Comparison of ENCODE assay signal across 8 mouse cellular contexts in genomic region chr14:58076726-58077255, GRCm38 (mm10). TPM values are rescaled to one million over a fixed set of nuclear protein-coding genes. Genes with fewer than 3 reads are reported as not detected.
DNase-seq lines count a peak whose midpoint lies in the region; ATAC-seq and TF ChIP-seq lines count a peak whose summit lies in the region.

No protein-coding gene starts in this region.

- ATAC-seq in embryonic facial prominence, embryonic 12.5 days (ENCODE audit: insufficient number of reproducible peaks, insufficient read depth, low FRiP score, low TSS enrichment), result no peak
- ATAC-seq in hindbrain, embryonic 12.5 days (ENCODE audit: low FRiP score), result peak; percentile 1; the same call in 1 of the 2 replicates
- ATAC-seq in midbrain, embryonic 15.5 days (replicated peaks), result peak; percentile 10

- peak overlapping the region; percentile 85 for H3K27ac ChIP-seq in left cerebral cortex, adult 2 months
- H3K27ac ChIP-seq in embryonic facial prominence, embryonic 12.5 days, result 0 out of 2 replicates have a peak overlapping the region, but pooled peaks have one; percentile 30
- H3K27ac ChIP-seq in hindbrain, embryonic 12.5 days, result peak overlapping the region; percentile 88
- peak overlapping the region; percentile 85 for H3K27ac ChIP-seq in midbrain, embryonic 15.5 days

- DNase-seq in left cerebral cortex, adult 2 months (ENCODE audit: extremely low spot score in 1 of 2, low spot score in 2 of 2), result no peak
- DNase-seq in left cerebral cortex, adult 18-20 months (ENCODE audit: low spot score in 2 of 2), result no peak
- no peak for DNase-seq in cerebellum, adult 8-10 months
- DNase-seq in natural killer cell, adult 2 months (ENCODE audit: low spot score in 2 of 2), result no peak
- DNase-seq in gastrocnemius, postnatal 36 days, result no peak

- no peaks in the 10 kb centered on the region for H3K36me3 ChIP-seq in embryonic facial prominence, embryonic 12.5 days
- H3K36me3 ChIP-seq in hindbrain, embryonic 12.5 days, result no peaks in the 10 kb centered on the region
- H3K36me3 ChIP-seq in midbrain, embryonic 15.5 days (replicated peaks), result no peaks in the 10 kb centered on the region

- peaks cover 22% of the 10 kb centered on the region; the same call in 1 of the 2 replicates for H3K4me1 ChIP-seq in embryonic facial prominence, embryonic 12.5 days
- peaks cover 26% of the 10 kb centered on the region for H3K4me1 ChIP-seq in hindbrain, embryonic 12.5 days
- H3K4me1 ChIP-seq in midbrain, embryonic 15.5 days, result peaks cover 29% of the 10 kb centered on the region

- peak overlapping the region; percentile 68 for H3K4me3 ChIP-seq in left cerebral cortex, adult 2 months
- peak overlapping the region; percentile 49 for H3K4me3 ChIP-seq in embryonic facial prominence, embryonic 12.5 days
- peak overlapping the region; percentile 57 for H3K4me3 ChIP-seq in hindbrain, embryonic 12.5 days
- H3K4me3 ChIP-seq in midbrain, embryonic 15.5 days, result peak overlapping the region; percentile 84

- H3K27me3 ChIP-seq in embryonic facial prominence, embryonic 12.5 days, result peaks cover 60% of the 10 kb centered on the region
- H3K27me3 ChIP-seq in hindbrain, embryonic 12.5 days, result peaks cover 63% of the 10 kb centered on the region
- peaks cover 34% of the 10 kb centered on the region for H3K27me3 ChIP-seq in midbrain, embryonic 15.5 days (replicated peaks)

- WGBS in embryonic facial prominence, embryonic 12.5 days, result 6% methylated on average over 14 of the region's 14 CpGs
- 7% methylated on average over 14 of the region's 14 CpGs for WGBS in hindbrain, embryonic 12.5 days
- 7% methylated on average over 14 of the region's 14 CpGs for WGBS in midbrain, embryonic 15.5 days

- peak overlapping the region; percentile 52; the same call in 1 of the 2 replicates for H3K9ac ChIP-seq in embryonic facial prominence, embryonic 12.5 days
- peak overlapping the region; percentile 73 for H3K9ac ChIP-seq in hindbrain, embryonic 12.5 days
- H3K9ac ChIP-seq in midbrain, embryonic 15.5 days, result peak overlapping the region; percentile 73

- no peak for TF ChIP-seq CTCF in left cerebral cortex, adult 2 months (IDR thresholded peaks at IDR 0.05)

- intact Hi-C loops in left cerebral cortex, adult 2 months (cut with DNase I), result loop anchor here (1.0 to 10.0 kb wide), 2 partner anchors 127 to 282 kb away; partner anchors contain the start of gene Sap18
- intact Hi-C loops in gastrocnemius, postnatal 36 days (cut with DNase I), result no loop called here

- H3K4me2 ChIP-seq in embryonic facial prominence, embryonic 12.5 days (replicated peaks), result peak overlapping the region; percentile 93
- peak overlapping the region; percentile 96 for H3K4me2 ChIP-seq in hindbrain, embryonic 12.5 days (replicated peaks)
- H3K4me2 ChIP-seq in midbrain, embryonic 15.5 days, result peak overlapping the region; percentile 97

- no peaks in the 10 kb centered on the region for H3K9me3 ChIP-seq in embryonic facial prominence, embryonic 12.5 days
- no peaks in the 10 kb centered on the region for H3K9me3 ChIP-seq in hindbrain, embryonic 12.5 days (replicated peaks)
- H3K9me3 ChIP-seq in midbrain, embryonic 15.5 days, result no peaks in the 10 kb centered on the region

RNA-seq across cellular contexts. Expression of gene Fgf9, which starts 6.4 kb away (rescaled TPM):
- total RNA-seq in left cerebral cortex, adult 2 months (2021), result 10 to 100 TPM; 23.8 to 25.0 TPM
- 10 to 100 TPM; 22.5 to 25.3 TPM for total RNA-seq in left cerebral cortex, adult 18-20 months (2021)
- polyA plus RNA-seq in embryonic facial prominence, embryonic 12.5 days (2016; fragmentation: Nextera tagmentation; extraction: Ambion mirVana), result 10.5 and 11.8 TPM in 2 replicates
- 10.3 and 12.6 TPM in 2 replicates for polyA plus RNA-seq in hindbrain, embryonic 12.5 days (2016; fragmentation: Nextera tagmentation; extraction: Ambion mirVana)
- polyA plus RNA-seq in midbrain, embryonic 15.5 days (2015; fragmentation: Nextera tagmentation; extraction: Ambion mirVana), result 20.8 and 21.0 TPM in 2 replicates
- 1 to 10 TPM in 1 of 2 experiments, under 1 TPM in 1; 0.62 to 1.4 TPM for total RNA-seq in gastrocnemius, postnatal 36 days (2021)

Comparison
In these comparisons a context has a peak if more than half of its experiments do, and no peak if none do; other contexts are left out.
1. H3K27ac ChIP-seq: peak in every context shown above with its lines; median percentile 88 in hindbrain, embryonic 12.5 days; 85 in left cerebral cortex, adult 2 months; 85 in midbrain, embryonic 15.5 days; 30 in embryonic facial prominence, embryonic 12.5 days.
2. RNA of gene Fgf9, which starts 6.4 kb away (total RNA-seq): 22.5 to 25.3 TPM in left cerebral cortex, adult 18-20 months and 23.8 to 25.0 TPM in left cerebral cortex, adult 2 months; 0.62 to 1.4 TPM in gastrocnemius, postnatal 36 days; every median in the first group is over 4 times any median in the second.
3. Peak in every context shown above with its lines, with median percentiles within 50 percentile points of each other: H3K4me3 ChIP-seq, H3K4me2 ChIP-seq and H3K9ac ChIP-seq.